Mouse (Mus musculus): ENCODE measurements around the gene Olfr701. TPM values are rescaled to one million over a fixed set of nuclear protein-coding genes. Genes with fewer than 3 reads are reported as not detected.

The Olfr701 gene
- not detected for total RNA-seq (2021)
- long read RNA-seq, experiment 1 = 0 reads
- long read RNA-seq, experiment 2 = 0 reads

GRCm38 (mm10) chr7:106813829-106814228, at the start of gene Olfr701:
Olfr701 (plus strand) TSS chr7:106814129.
- DNase-seq (ENCODE audit: low spot score in 2 of 2) = no peak

DNA sequence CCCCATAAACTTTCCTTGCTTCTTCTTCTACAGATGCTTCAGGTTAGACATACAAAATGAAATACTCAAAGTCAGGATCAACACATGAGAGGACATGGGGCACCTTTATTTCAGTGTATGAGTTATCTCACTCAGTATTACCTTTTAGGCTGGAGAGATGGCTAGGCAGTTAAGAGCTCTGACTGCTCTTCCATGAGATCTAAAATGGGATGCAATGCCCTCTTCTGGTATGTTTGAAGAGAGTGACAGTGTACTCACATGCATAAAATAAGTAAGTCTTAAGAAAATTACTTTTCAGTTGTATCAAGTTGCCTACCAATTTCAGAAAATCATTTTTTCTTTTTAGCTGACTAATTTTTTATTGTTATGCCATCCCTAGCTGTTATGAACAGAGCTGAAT, 25.6 kb upstream of the Olfr701 start:
- no peak for DNase-seq (ENCODE audit: low spot score in 2 of 2)

DNA sequence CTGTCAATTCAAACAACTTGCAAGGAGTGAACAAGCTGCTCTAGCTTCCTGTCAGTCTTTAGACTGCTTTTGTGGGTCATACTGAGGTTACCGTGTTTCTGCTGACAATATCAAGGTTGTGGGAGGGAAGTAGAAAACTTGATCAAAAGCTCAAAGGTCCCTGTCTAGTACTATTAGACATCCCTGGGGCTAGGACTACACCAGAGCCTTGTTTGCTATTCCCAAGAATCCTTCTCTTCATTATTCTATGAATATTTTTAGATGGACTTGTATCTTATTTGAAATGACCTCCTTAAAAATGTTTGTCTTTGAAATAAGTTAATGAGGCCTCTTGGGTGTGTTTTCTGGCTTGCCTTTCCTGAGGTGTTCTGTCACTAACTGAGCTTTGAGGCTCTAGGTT, 20.8 kb upstream of the Olfr701 start, which contains the start of gene Olfr699:
Olfr699 (minus strand) TSS at position 101 of the 400 bp plus-strand sequence.
- DNase-seq (ENCODE audit: low spot score in 2 of 2) = no peak

DNA sequence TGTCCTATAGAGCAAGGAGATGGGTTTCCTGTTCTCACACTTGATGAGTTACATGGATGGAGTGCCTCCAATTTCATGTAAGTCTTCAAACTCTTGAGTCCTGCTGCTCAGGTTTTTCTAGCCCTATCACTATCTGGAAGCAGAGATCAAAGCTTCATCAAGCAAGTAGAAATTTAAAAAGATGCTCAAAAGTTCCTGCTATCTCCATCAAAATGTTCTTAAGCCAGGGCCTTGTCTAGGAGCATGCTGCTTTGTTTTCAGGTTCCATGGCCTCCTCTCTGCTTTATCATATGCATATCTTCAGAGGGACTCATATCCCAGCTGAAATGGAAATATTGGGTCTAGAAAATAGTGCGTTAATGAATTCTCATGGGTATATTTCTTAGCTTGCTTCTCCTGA, 5.2 kb upstream of the Olfr701 start, which contains the start of gene Olfr700:
Olfr700 (minus strand) TSS at position 101 of the 400 bp plus-strand sequence.
- no peak for DNase-seq (ENCODE audit: low spot score in 2 of 2)

GRCm38 (mm10) chr7:106815775-106816174, 1.8 kb downstream of the Olfr701 start:
- DNase-seq (ENCODE audit: low spot score in 2 of 2) = no peak

GRCm38 (mm10) chr7:106818414-106818813, 4.5 kb downstream of the Olfr701 start:
- no peak for DNase-seq (ENCODE audit: low spot score in 2 of 2)

GRCm38 (mm10) chr7:106833793-106834192, 19.9 kb downstream of the Olfr701 start, which contains the start of gene Olfr702:
Olfr702 (minus strand) TSS chr7:106833893.
- DNase-seq (ENCODE audit: low spot score in 2 of 2) = no peak

DNA sequence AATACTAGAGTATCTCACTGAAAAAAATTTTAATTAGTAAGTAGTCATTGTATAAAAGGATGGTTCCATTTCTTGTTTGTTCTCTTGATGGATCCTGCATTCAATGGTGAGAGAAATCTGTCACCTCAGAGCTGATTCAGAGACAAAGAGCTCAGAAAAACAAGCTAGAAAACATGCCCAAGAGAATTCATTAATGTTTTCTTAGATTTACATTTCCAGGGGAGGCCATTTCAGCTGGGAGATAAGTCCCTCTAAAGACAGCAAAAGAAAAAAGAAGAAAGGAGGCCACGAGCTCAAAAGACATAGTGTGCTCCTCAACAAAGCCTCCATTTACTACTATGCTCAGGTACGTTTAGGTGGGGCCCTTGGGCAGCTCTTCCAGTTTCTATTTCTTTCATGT, 29.1 kb downstream of the Olfr701 start, which contains the start of gene Olfr703:
Olfr703 (plus strand) TSS at position 301 of the 400 bp plus-strand sequence.
- DNase-seq (ENCODE audit: low spot score in 2 of 2) = no peak

- DNase-seq (ENCODE audit: low spot score in 2 of 2) = no peak
These were observed 49.0 kb downstream of the Olfr701 start, which contains the start of gene Olfr704 for GRCm38 (mm10) chr7:106862885-106863284. Olfr704 (plus strand) TSS chr7:106863185.

Other genes with a start within 250 kb of the Olfr701 start
- not detected for gene Olfr693, start 133.5 kb upstream of the Olfr701 start, total RNA-seq (2021)
- gene Olfr694, start 122.3 kb upstream of the Olfr701 start, total RNA-seq (2021) = not detected
- gene Olfr695, start 97.7 kb upstream of the Olfr701 start, total RNA-seq (2021) = not detected
- gene Olfr697, start 71.7 kb upstream of the Olfr701 start, total RNA-seq (2021) = not detected
- gene Olfr698, start 58.7 kb upstream of the Olfr701 start, total RNA-seq (2021) = not detected
- not detected for gene Olfr699, start 20.9 kb upstream of the Olfr701 start, total RNA-seq (2021)
- not detected for gene Olfr700, start 5.3 kb upstream of the Olfr701 start, total RNA-seq (2021)
- gene Olfr702, start 19.8 kb downstream of the Olfr701 start, total RNA-seq (2021) = not detected
- not detected for gene Olfr703, start 29.2 kb downstream of the Olfr701 start, total RNA-seq (2021)
- not detected for gene Olfr704, start 49.1 kb downstream of the Olfr701 start, total RNA-seq (2021)
- not detected for gene Olfr705, start 62.8 kb downstream of the Olfr701 start, total RNA-seq (2021)
- gene Olfr706, start 74.0 kb downstream of the Olfr701 start, total RNA-seq (2021) = not detected
- gene Olfr707, start 87.1 kb downstream of the Olfr701 start, total RNA-seq (2021) = not detected
- not detected for gene Olfr1532-ps1, start 93.9 kb downstream of the Olfr701 start, total RNA-seq (2021)
- gene Olfr709-ps1, start 118.1 kb downstream of the Olfr701 start, total RNA-seq (2021) = not detected
- not detected for gene Olfr710, start 134.2 kb downstream of the Olfr701 start, total RNA-seq (2021)
- not detected for gene Olfr6, start 149.8 kb downstream of the Olfr701 start, total RNA-seq (2021)
- not detected for gene Olfr711, start 161.3 kb downstream of the Olfr701 start, total RNA-seq (2021)
- not detected for gene Olfr2, start 191.9 kb downstream of the Olfr701 start, total RNA-seq (2021)
- gene Olfr713, start 217.0 kb downstream of the Olfr701 start, total RNA-seq (2021) = not detected

Measured in gastrocnemius, postnatal 4 days (tissue).